Mouse (Mus musculus) olfactory bulb, adult 2 months (tissue): Measurements from ENCODE around the gene Zfp219. TPM values are rescaled to one million over a fixed set of nuclear protein-coding genes. Genes with fewer than 3 reads are reported as not detected.

Source experiments
- H3K27ac ChIP-seq: fragments of 200-500 bp; 2 replicates; pipeline ENCODE4 v1.5.1; 2012; ENCODE audit warnings: low read depth, low read length; ENCODE audit not compliant: insufficient read depth
- H3K4me1 ChIP-seq: fragments of 200-500 bp; 2 replicates; pipeline ENCODE4 v1.6.1; 2012; ENCODE audit warnings: low read length; ENCODE audit not compliant: control insufficient read depth, insufficient read depth
- H3K4me3 ChIP-seq: fragments of 200-500 bp; 2 replicates; pipeline ENCODE4 v1.5.1; 2012; ENCODE audit warnings: mild to moderate bottlenecking, low read depth, low read length, moderate library complexity; ENCODE audit not compliant: insufficient read depth
- CTCF ChIP-seq: fragments of 200-500 bp; IDR thresholded peaks from 2 replicates; pipeline ENCODE4 v1.5.1; 2012; ENCODE audit warnings: low read depth, mild to moderate bottlenecking, low read length, moderate library complexity; ENCODE audit not compliant: insufficient read depth
- POLR2A ChIP-seq: fragments of 200-500 bp; IDR thresholded peaks from 2 replicates; pipeline ENCODE4 v1.6.1; 2012; ENCODE audit warnings: mild to moderate bottlenecking, low read depth, low read length, moderate library complexity; ENCODE audit not compliant: insufficient read depth
- WGBS: fragments of 180-500 bp; shearing (Covaris S2); methylation state at CpG from one replicate; pipeline ENCODE4 v1.1.7; 2018; 5-methylcytosine and 5-hydroxymethylcytosine counted together
- polyA plus RNA-seq: library from polyadenylated mRNA; stranded (reverse); fragments of >200 nt; gene quantifications from 2 replicates; pipeline ENCODE4 v1.2.4, GENCODE M21; 2012; ENCODE audit warnings: low replicate concordance; ENCODE audit not compliant: missing spikeins, insufficient read depth, insufficient read length

Zfp219 gene
- polyA plus RNA-seq, 1 experiment: not detected

DNA sequence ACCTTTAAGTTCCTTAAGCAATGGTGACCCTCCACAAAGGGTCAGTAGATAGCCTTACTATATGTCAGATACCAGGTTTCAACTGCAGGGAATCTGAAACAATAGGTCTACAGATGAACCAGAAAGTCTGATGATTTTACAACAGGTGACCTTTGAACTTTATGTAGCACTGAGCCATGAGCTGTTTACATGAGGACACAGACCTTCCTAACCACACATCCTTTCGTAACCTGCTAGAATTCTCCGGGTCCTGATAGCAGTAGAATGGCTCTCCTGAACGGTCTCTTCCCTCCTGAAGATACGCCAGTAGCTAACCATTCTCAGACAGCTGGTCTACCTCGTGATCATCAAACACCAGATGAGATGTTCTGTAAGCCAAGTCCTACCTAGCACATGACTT, 18.8 kb upstream of the Zfp219 start:
- Histone ChIP-seq H3K27ac (no peak overlapping the region), H3K4me1 (peaks cover 4% of the 10 kb centered on the region), H3K4me3 (no peak overlapping the region)
- no peak for TF ChIP-seq POLR2A
- no peak for TF ChIP-seq CTCF
- WGBS: 92% methylated on average over 5 of the region's 5 CpGs

DNA sequence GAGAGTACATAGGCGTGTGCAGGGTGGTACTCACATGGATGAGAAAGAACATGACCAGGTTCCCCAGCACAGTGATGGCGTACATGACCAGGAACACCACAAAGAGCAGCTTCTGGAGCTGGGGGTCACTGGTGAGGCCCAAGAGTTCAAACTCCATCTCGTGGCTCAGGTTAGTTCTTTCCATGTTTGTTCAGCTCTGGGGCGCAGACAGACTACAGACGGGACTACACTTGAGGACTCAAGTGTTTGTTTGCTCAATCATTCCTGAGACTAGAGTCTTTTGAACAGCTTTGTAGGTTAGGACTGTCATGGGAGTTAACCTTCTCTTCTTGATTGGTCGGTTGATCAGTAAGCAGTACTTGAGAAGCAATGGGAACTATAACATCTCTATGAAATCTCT, 15.4 kb upstream of the Zfp219 start:
- H3K4me1 ChIP-seq: no peaks in the 10 kb centered on the region
- TF ChIP-seq POLR2A (no peak), CTCF (no peak)
- WGBS: 92% methylated on average over 6 of the region's 6 CpGs
- H3K27ac ChIP-seq: no peak overlapping the region
- H3K4me3 ChIP-seq: no peak overlapping the region

DNA sequence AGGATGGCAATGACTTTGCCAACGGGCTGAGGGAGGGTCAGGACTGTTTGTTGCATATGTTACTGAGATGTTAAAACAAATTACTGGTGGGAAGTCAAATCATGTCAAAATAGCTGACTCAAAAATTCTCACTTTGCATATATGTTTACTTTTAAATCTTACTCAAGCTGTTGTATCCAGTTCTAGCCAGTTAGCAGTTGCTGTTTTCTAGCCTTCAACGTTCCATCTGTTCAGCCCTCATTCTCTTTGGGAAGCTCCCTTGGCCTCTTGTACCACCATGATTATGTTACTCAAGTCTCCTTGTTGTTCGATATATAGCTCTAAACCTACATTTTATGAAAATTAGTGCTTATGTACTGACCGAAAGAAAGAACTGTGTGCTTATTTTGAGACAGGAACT, 5.8 kb upstream of the Zfp219 start:
- Histone ChIP-seq H3K4me3 (no peak overlapping the region), H3K27ac (no peak overlapping the region), H3K4me1 (peaks cover 4% of the 10 kb centered on the region)
- TF ChIP-seq CTCF: no peak
- TF ChIP-seq POLR2A: no peak
- 82% methylated on average over 4 of the region's 4 CpGs for WGBS

DNA sequence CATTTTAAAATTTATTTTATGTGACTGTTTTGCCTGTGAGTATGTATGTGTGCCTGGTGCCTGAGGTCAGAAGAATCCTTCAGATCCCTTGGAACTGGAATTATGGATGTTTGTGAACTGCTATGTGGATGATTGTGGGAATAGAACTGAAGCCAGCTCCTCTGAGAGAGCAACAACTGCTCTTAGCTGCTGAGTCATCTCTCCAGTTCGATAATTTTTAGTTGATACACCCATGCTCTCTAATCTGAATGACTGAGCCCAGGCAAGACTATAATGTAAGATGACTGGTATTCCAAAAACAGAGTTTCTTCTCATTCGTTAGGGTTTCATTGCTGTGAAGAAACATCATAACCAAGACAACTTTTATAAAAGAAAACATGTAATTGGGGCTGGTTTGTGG, 3.6 kb upstream of the Zfp219 start:
- Histone ChIP-seq H3K27ac (no peak overlapping the region), H3K4me3 (no peak overlapping the region), H3K4me1 (peaks cover 5% of the 10 kb centered on the region)
- WGBS: 53% methylated on average over 2 of the region's 2 CpGs
- no peak for TF ChIP-seq CTCF
- no peak for TF ChIP-seq POLR2A

DNA sequence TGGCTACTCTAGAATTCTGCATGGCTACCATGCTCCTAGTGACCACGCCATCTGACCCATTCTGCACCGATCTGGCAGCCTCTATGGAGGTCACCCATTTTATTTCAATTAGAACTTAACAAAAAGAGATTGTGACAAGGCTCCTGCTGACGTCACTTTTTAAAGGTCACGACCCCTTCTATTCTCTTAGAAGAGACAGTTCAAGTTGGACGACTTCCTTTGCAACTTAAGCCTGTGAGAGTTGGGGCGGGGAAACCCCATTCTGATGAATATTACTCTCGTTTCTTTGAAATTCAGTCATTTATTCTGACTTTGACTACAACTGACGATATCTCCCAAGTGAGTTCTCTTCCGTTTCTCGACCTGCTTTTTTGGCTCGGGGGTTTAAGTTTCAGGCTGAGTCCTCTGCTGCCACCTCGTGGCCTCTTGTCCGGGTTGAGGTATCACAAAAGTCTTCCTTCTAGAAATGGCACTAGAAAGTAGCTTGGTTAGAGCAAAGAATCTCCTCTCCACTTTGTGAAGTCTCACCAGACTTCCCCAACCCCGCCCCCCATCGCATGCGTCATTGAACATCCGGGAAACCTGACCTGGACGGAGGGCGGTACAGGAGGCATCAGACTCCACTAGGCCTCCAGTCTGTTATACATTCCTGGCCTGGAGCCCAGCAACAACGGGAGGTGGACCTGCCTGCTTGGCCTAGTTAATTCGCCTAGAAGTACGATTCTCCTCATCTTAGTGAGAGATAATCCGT, 2.4 kb upstream of the Zfp219 start:
- H3K4me3 ChIP-seq: peak overlapping the region; percentile 14; the same call in 1 of the 2 replicates
- H3K27ac ChIP-seq: peak overlapping the region; percentile 11
- TF ChIP-seq CTCF (peak; percentile 53), POLR2A (no peak)
- 3% methylated on average over 23 of the region's 23 CpGs for WGBS
- peaks cover 14% of the 10 kb centered on the region for H3K4me1 ChIP-seq

DNA sequence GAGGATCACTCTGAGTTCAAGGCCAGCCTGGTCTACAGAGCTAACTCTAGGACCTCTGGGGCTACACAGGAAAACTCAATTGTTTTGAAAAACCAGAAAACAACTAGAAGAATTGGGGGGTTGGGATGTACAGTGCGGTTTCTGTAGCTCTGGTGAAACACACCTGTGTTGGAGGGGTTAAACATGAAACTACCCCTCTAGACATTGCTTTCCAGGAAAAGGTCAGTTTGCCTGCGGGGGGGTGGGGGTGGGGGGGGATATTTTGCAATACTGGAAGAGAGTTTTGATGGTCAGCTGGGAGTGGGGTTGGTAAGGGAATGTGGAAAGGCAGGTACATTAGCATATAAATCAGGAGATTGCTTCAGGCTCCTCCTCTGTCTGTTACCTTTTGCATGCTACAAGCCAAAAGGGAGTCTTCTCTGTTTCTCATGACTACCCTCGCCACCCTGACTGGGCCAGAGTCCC, 1.7 kb upstream of the Zfp219 start:
- Histone ChIP-seq H3K4me1 (peaks cover 14% of the 10 kb centered on the region), H3K27ac (no peak overlapping the region), H3K4me3 (no peak overlapping the region)
- TF ChIP-seq POLR2A (no peak), CTCF (no peak)
- 56% methylated on average over 3 of the region's 3 CpGs for whole genome bisulfite sequencing

DNA sequence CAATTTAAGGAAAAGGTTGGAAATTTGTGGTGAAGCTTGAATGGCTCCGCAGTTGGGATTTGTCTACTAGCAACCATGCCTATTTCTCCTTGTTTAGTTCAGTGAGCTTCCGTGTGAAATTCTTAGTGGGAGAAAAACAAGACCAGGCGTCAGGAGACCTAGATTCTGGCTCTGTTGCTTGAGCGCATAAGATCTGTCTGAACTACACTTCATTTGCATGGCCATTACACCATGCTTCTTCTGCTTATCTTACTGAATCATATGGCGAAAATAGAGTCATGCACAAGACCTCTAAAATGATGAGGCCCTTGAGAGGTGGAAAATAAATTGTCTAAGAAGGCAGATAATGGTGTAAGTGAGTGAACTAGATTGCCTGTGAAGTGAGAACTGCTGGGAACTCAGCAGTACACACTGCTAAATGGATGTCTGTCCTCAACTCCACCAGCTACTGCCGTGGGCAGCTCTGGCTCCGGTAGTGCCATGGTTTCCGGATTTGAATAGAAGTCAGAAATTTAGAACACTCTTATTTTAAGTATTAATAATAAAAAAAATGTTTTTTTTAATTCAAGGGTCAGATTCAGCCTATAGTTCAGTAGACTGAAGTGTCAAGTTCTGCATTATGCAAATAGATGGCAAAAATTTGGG, 1.2 kb upstream of the Zfp219 start:
- Histone ChIP-seq H3K4me1 (peaks cover 14% of the 10 kb centered on the region), H3K4me3 (no peak overlapping the region), H3K27ac (no peak overlapping the region)
- TF ChIP-seq POLR2A: no peak
- no peak for TF ChIP-seq CTCF
- 88% methylated on average over 8 of the region's 8 CpGs for WGBS

DNA sequence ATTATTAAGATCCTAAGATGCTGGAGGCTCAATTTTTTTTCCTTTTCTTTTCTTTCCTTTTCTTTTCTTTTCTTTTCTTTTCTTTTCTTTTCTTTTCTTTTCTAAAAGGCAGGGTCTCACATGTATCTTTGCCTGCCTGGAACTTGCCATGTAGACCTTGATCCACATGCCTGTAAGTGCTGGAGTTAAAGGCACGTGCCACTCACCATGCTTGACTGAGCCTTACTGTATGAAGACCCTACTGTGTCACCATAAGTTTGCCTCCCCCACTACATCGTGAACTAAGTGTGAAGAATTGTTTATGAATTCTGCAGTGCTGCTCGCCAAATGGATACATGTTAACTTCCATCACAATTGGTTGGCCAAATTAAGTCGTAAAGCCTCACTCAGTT, 601 bp upstream of the Zfp219 start:
- H3K4me3 ChIP-seq: no peak overlapping the region
- 69% methylated on average over 4 of the region's 4 CpGs for WGBS
- no peak for TF ChIP-seq CTCF
- TF ChIP-seq POLR2A: no peak
- H3K4me1 ChIP-seq: peaks cover 14% of the 10 kb centered on the region
- H3K27ac ChIP-seq: no peak overlapping the region

DNA sequence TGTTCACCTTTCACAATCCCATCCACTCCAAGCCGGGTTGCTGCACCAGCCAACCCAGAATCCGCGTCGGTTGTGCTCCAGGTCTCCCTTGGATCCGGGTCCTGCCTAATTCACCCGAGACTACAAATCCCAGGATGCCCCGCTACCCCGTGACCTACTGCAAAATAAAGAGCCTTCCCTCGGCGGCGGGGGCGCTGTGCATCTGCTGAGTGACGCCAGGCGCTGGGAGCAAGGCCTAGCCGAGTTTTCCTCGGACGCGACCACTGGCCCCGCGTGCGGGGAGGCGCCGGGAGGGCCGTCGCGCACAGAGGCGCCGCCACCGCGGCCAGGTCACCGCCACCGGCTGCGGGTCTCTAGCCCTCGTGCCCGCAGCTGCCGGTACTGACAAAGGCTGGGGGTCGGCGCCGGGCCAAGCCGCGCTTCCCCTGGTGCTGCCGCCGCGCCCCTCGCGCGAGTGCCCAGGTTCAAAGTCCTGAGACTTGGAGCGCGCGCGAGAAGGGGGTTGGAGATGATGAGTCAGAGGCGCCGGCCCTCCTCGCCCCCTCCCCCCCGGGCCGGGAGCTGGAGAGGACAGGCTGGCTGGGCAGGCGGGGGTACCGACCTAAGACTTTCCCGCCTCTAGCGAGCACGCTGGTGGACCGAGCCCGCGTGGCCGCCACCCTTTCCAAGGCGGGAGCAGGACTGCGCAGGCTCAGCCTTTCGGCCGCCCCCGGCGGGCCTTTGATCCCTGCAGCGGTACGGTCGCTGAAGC, 768 bp downstream of the Zfp219 start:
- H3K27ac ChIP-seq: peak overlapping the region; percentile 98
- H3K4me1 ChIP-seq: peaks cover 16% of the 10 kb centered on the region
- TF ChIP-seq CTCF (no peak), POLR2A (peak; percentile 68)
- peak overlapping the region; percentile 70 for H3K4me3 ChIP-seq
- WGBS: under 1% methylated on average over 74 of the region's 74 CpGs
